Mouse (Mus musculus): ENCODE data around the gene Ssbp4. TPM values are rescaled to one million over a fixed set of nuclear protein-coding genes. Genes with fewer than 3 reads are reported as not detected.

Ssbp4 gene
- 34.5 and 34.9 TPM in 2 replicates for polyA plus RNA-seq (2012; rRNA removed)

DNA sequence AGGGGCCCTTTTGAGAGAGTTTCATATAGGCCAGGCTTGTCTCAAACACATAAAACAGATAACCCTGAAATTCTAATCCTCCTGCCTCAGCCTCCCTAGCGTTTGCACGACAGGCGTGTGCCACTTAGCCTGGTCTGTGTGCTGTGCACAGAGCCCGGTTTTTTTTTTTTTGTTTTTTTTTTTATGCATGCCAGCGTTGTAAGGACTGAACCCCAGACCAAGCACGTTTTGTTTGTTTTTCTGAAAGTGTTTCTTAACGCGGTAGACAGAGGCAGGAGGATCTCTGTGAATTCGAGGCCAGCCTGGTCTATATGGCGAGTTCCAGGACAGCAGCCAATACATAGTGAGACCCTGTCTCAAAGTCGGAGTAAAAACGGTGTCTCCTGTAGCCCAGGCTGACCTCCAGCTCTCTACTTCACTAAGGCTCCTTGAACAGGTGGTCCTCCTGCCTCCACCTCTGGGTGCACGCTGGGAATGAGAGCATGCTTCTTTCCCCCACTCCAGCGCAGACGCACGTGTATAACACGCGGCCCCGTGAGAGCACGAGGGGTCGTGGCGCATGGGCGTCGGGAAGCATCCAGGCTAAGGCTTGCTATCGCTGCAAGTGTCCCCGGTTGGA lies at the start of gene Ssbp4:
Gene Ssbp4, minus strand, starts transcription at position 124 of the 619 bp plus-strand sequence.

DNA sequence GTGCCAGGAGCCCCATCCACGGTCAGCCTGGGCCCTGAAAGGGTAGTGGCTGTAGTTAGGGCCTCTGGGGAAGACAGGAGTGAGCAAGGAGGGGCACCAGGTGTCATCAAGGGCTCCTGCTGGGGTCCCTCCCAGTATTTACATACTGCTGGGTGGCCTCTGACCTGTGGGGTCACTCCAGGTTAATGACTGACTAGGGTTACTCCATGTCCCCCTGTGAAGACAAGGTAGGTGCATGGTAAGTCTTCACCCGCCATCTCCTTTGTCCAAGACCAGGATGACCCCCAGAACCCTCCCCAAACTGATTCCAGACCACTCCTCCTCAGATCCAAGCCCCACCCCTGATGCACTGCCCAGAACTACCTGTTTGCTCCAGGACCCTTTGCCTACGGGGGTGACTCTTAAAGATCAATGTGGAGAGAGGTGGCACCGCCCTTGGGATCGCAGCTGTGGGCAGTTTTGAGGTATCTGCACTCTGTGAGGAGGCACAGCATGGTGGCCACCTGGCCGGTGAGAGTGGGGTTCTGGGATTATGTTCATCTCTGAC lies 23.7 kb upstream of the Ssbp4 start, which contains the start of gene Gdf15:
Gene Gdf15, minus strand, starts transcription at position 111 of the 547 bp plus-strand sequence.

DNA sequence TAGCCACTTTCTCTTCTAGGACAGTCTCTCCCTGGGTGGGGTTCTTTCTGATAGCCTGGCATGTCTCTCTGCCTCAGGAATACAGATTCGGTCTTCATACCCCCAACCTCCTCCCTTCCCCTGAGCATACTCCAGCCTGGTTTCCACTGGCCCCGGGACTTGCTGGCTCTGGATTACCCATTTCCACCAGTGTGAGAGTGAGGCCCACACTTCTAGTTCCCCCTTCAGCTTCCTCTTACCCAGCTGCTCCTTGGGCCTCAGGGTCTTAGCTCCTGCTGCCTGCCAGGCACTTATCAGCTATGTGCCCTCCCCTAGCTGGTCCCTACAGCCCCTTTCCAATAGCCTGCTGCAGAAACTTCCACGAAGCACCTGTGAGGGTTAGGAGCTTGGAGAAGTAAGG lies 7.2 kb upstream of the Ssbp4 start, which contains the start of gene Lrrc25:
Gene Lrrc25, plus strand, starts transcription at position 262 of the 400 bp plus-strand sequence.

DNA sequence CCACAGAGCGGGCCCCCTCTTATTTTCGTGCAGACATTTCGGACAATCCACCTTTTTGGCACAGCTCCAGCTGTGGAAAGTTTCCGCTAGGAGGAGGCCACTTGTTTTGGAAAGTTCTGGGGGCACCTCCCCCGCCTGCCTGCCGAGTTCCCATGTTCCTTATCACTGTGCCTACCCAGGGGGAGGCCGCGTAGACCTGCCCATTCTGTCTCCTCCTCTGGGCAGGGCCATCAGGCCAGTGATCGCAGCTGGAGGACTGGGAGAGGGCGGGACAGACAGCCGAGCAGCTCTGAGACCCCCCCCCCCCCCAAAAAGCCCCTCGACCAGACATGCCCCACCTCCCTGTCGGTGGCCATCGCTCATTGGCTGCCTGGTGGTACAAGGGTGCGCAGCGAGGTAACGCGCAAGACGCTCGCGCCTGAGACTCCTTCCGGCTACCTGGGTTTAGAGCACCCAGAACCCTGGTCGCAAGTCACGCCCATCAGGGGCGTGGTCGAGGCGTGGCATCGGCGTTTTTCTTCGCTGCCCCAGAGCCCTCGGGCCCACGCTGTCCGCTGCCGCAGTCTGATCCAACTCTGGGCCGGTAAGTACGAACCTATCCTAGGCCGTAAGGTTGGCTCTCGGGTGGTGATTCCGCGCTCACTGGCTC lies 14.6 kb downstream of the Ssbp4 start, which contains the start of gene Isyna1:
Gene Isyna1, plus strand, starts transcription at position 413 of the 649 bp plus-strand sequence.

Other genes starting within 250 kb of the Ssbp4 start
- 0.36 and 0.40 TPM in 2 replicates for gene Comp, start 235.3 kb downstream of the Ssbp4 start, polyA plus RNA-seq (2012; rRNA removed)
- gene Crtc1, start 169.3 kb downstream of the Ssbp4 start, polyA plus RNA-seq (2012; rRNA removed): 3.4 and 4.1 TPM in 2 replicates
- 5.5 and 6.0 TPM in 2 replicates for gene Klhl26, start 131.9 kb downstream of the Ssbp4 start, polyA plus RNA-seq (2012; rRNA removed)
- gene Tmem59l, start 121.5 kb downstream of the Ssbp4 start, polyA plus RNA-seq (2012; rRNA removed): 0.01 and 0.07 TPM in 2 replicates
- 1.6 and 2.2 TPM in 2 replicates for gene Crlf1, start 115.7 kb downstream of the Ssbp4 start, polyA plus RNA-seq (2012; rRNA removed)
- 51.3 and 56.0 TPM in 2 replicates for gene Rex1bd, start 102.1 kb downstream of the Ssbp4 start, polyA plus RNA-seq (2012; rRNA removed)
- 769 and 923 TPM in 2 replicates for gene Uba52, start 98.1 kb downstream of the Ssbp4 start, polyA plus RNA-seq (2012; rRNA removed)
- gene Fkbp8, start 81.1 kb downstream of the Ssbp4 start, polyA plus RNA-seq (2012; rRNA removed): 133 and 144 TPM in 2 replicates
- 24.3 and 30.5 TPM in 2 replicates for gene Kxd1, start 80.9 kb downstream of the Ssbp4 start, polyA plus RNA-seq (2012; rRNA removed)
- gene Ell, start 69.4 kb downstream of the Ssbp4 start, polyA plus RNA-seq (2012; rRNA removed): 8.4 and 8.6 TPM in 2 replicates
- gene Isyna1, start 14.5 kb downstream of the Ssbp4 start, polyA plus RNA-seq (2012; rRNA removed): 53.0 and 63.5 TPM in 2 replicates
- 3.7 and 5.1 TPM in 2 replicates for gene Lrrc25, start 7.3 kb upstream of the Ssbp4 start, polyA plus RNA-seq (2012; rRNA removed)
- gene Gdf15, start 23.6 kb upstream of the Ssbp4 start, polyA plus RNA-seq (2012; rRNA removed): 5.7 and 5.9 TPM in 2 replicates
- 7.8 and 8.5 TPM in 2 replicates for gene Pgpep1, start 51.5 kb upstream of the Ssbp4 start, polyA plus RNA-seq (2012; rRNA removed)
- gene Lsm4, start 64.4 kb upstream of the Ssbp4 start, polyA plus RNA-seq (2012; rRNA removed): 130 and 135 TPM in 2 replicates
- 26.4 and 29.1 TPM in 2 replicates for gene Jund, start 90.1 kb upstream of the Ssbp4 start, polyA plus RNA-seq (2012; rRNA removed)
- gene Iqcn, start 94.6 kb upstream of the Ssbp4 start, polyA plus RNA-seq (2012; rRNA removed): not detected in 2 replicates
- 0.08 TPM in 1 of 2 replicates, not detected in the other for gene Gm3336, start 109.7 kb upstream of the Ssbp4 start, polyA plus RNA-seq (2012; rRNA removed)
- 1.2 and 1.6 TPM in 2 replicates for gene Pde4c, start 114.8 kb upstream of the Ssbp4 start, polyA plus RNA-seq (2012; rRNA removed)
- gene Rab3a, start 145.8 kb upstream of the Ssbp4 start, polyA plus RNA-seq (2012; rRNA removed): 2.3 and 2.5 TPM in 2 replicates
- gene Mpv17l2, start 152.1 kb upstream of the Ssbp4 start, polyA plus RNA-seq (2012; rRNA removed): 21.1 and 28.0 TPM in 2 replicates
- 16.7 and 18.5 TPM in 2 replicates for gene Pik3r2, start 167.8 kb upstream of the Ssbp4 start, polyA plus RNA-seq (2012; rRNA removed)
- gene Mast3, start 196.2 kb upstream of the Ssbp4 start, polyA plus RNA-seq (2012; rRNA removed): 9.1 and 12.1 TPM in 2 replicates
- gene Il12rb1, start 199.6 kb upstream of the Ssbp4 start, polyA plus RNA-seq (2012; rRNA removed): 0.10 and 0.17 TPM in 2 replicates
- gene Arrdc2, start 230.8 kb upstream of the Ssbp4 start, polyA plus RNA-seq (2012; rRNA removed): 32.1 and 35.4 TPM in 2 replicates

All from liver, embryonic 14 days (tissue).